9 mouse cellular contexts compared by ENCODE assay signal in the genomic region with DNA sequence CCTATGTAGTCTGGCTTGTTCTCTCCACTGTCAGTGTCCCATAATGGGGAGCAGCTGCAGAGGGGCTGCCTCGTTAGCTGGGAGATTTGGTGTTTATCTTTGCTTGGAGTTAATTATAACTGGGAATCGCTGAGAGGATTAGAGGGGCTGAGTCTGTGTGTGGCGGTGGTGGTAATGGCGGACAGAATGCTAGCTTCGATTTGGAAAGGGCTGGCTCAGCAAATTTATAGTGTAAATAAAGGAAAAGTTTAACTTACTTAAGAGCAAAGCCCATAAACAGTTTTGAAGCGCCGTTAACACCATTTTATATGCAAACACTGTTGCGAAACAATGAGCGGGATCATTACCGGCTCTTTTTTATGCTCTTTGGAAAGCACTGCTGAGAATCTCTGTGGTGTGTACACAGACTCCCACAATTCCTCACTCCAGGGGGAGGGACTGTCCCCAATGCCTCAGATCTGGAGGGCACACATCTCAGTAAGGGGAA.
A peak's percentile ranks its signal among the peaks of the same experiment; 100 is the strongest.
DNase-seq lines count a peak whose midpoint lies in the region; ATAC-seq and TF ChIP-seq lines count a peak whose summit lies in the region.
"Had no signal": no experiment of that assay in that cellular context is flagged by ENCODE, and none has a peak within 500 bp of the region (broad histone marks: within the 10 kb centered on the region; RNA-seq: fewer than 3 reads in every experiment).

No protein-coding gene starts in this region.

- H3K27me3 ChIP-seq in liver, adult 2 months (ENCODE audit: control insufficient read depth, insufficient read depth, low read length) = no peaks in the 10 kb centered on the region
- no peaks in the 10 kb centered on the region for H3K27me3 ChIP-seq in hindbrain, embryonic 13.5 days
- no peaks in the 10 kb centered on the region for H3K27me3 ChIP-seq in lung, embryonic 16.5 days (ENCODE audit: control insufficient read depth, insufficient read depth, low read depth, low read length)
- no peaks in the 10 kb centered on the region for H3K27me3 ChIP-seq in stomach, embryonic 15.5 days (replicated peaks)
- H3K27me3 ChIP-seq: Patski had no signal

- no peaks in the 10 kb centered on the region for H3K79me2 ChIP-seq in liver, adult 2 months (ENCODE audit: control insufficient read depth, insufficient read depth, low read length)

- no peaks in the 10 kb centered on the region for H3K9me3 ChIP-seq in hindbrain, embryonic 13.5 days
- H3K9me3 ChIP-seq in lung, embryonic 16.5 days (ENCODE audit: control insufficient read depth, low read length) = no peaks in the 10 kb centered on the region; the same call in 1 of the 2 replicates
- no peaks in the 10 kb centered on the region for H3K9me3 ChIP-seq in stomach, embryonic 15.5 days

- no peak; the same call in 1 of the 2 replicates for ATAC-seq in hindbrain, embryonic 13.5 days (ENCODE audit: low FRiP score)
- peak; percentile 84 for ATAC-seq in lung, embryonic 16.5 days (ENCODE audit: low read depth)
- ATAC-seq in stomach, embryonic 15.5 days (ENCODE audit: insufficient read depth, low FRiP score, low read depth) = peak; percentile 68
- ATAC-seq: Patski had no signal

- H3K27ac ChIP-seq in liver, adult 2 months (replicated peaks; ENCODE audit: insufficient read depth, low read depth, low read length) = no peak overlapping the region
- peak overlapping the region; percentile 52 for H3K27ac ChIP-seq in hindbrain, embryonic 13.5 days
- peak overlapping the region; percentile 74 for H3K27ac ChIP-seq in lung, embryonic 16.5 days (ENCODE audit: low read length)
- H3K27ac ChIP-seq in stomach, embryonic 15.5 days = peak overlapping the region; percentile 78

- TF ChIP-seq CTCF in liver, adult 2 months (IDR thresholded peaks at IDR 0.05; ENCODE audit: low read depth, low read length) = no peak

- H3K9ac ChIP-seq in liver, adult 2 months (ENCODE audit: low read depth, low read length) = no peak overlapping the region
- no peak overlapping the region for H3K9ac ChIP-seq in hindbrain, embryonic 13.5 days
- H3K9ac ChIP-seq in lung, embryonic 16.5 days (ENCODE audit: low read length) = peak overlapping the region; percentile 34
- H3K9ac ChIP-seq in stomach, embryonic 15.5 days = no peak overlapping the region

- H3K4me2 ChIP-seq in hindbrain, embryonic 13.5 days = peak overlapping the region; percentile 8; the same call in 1 of the 2 replicates
- peak overlapping the region; percentile 44 for H3K4me2 ChIP-seq in lung, embryonic 16.5 days (ENCODE audit: low read depth, low read length)
- peak overlapping the region; percentile 36 for H3K4me2 ChIP-seq in stomach, embryonic 15.5 days

- 20% methylated on average over 10 of the region's 10 CpGs for WGBS in liver, adult 2 months
- WGBS in hindbrain, embryonic 13.5 days = 48% methylated on average over 10 of the region's 10 CpGs
- WGBS in lung, embryonic 16.5 days = 25% methylated on average over 10 of the region's 10 CpGs
- 21% methylated on average over 10 of the region's 10 CpGs for WGBS in stomach, embryonic 15.5 days

- peak; percentile 76 for DNase-seq in liver, adult 2 months (ENCODE audit: extremely low read depth, low read depth, low spot score)
- no peak for DNase-seq in liver
- DNase-seq in spleen, postnatal 10 days (ENCODE audit: low spot score in 2 of 2) = no peak
- no peak for DNase-seq in T-cell, adult 2 months (ENCODE audit: low spot score)
- DNase-seq in right cerebral cortex, postnatal 25 days = no peak

- H3K36me3 ChIP-seq in liver, adult 2 months (ENCODE audit: control insufficient read depth, insufficient read depth, low read length) = no peaks in the 10 kb centered on the region
- no peaks in the 10 kb centered on the region for H3K36me3 ChIP-seq in hindbrain, embryonic 13.5 days
- H3K36me3 ChIP-seq in lung, embryonic 16.5 days (ENCODE audit: control insufficient read depth, insufficient read depth, low read length) = peaks cover 9% of the 10 kb centered on the region
- H3K36me3 ChIP-seq in stomach, embryonic 15.5 days = no peaks in the 10 kb centered on the region

- no peak overlapping the region; the same call in 1 of the 2 replicates for H3K4me3 ChIP-seq in liver, adult 2 months (ENCODE audit: insufficient read depth, low read depth, low read length)
- H3K4me3 ChIP-seq in hindbrain, embryonic 13.5 days = no peak overlapping the region
- H3K4me3 ChIP-seq in lung, embryonic 16.5 days (ENCODE audit: low read length) = peak overlapping the region; percentile 33
- peak overlapping the region; percentile 11 for H3K4me3 ChIP-seq in stomach, embryonic 15.5 days (replicated peaks)

- no peak for TF ChIP-seq POLR2A in liver, adult 2 months (IDR thresholded peaks at IDR 0.05; ENCODE audit: extremely low read depth, insufficient read depth, low read length)

- peaks cover 7% of the 10 kb centered on the region for H3K4me1 ChIP-seq in liver, adult 2 months (ENCODE audit: control insufficient read depth, insufficient read depth, low read length)
- peaks cover 40% of the 10 kb centered on the region for H3K4me1 ChIP-seq in hindbrain, embryonic 13.5 days (replicated peaks)
- peaks cover 7% of the 10 kb centered on the region; the same call in 1 of the 2 replicates for H3K4me1 ChIP-seq in lung, embryonic 16.5 days (replicated peaks; ENCODE audit: control insufficient read depth, insufficient read depth, low read length)
- H3K4me1 ChIP-seq in stomach, embryonic 15.5 days = 0 out of 2 replicates have a peak, but pooled peaks cover 7% of the 10 kb centered on the region

Comparison
In these comparisons a context has a peak if more than half of its experiments do, and no peak if none do; other contexts are left out.
1. H3K4me3 ChIP-seq: peak in lung, embryonic 16.5 days (single experiment) and stomach, embryonic 15.5 days (single experiment); none in liver, adult 2 months (single experiment) and hindbrain, embryonic 13.5 days (single experiment).
2. Peak in every context shown above with its lines, with median percentiles within 50 percentile points of each other: H3K4me2 ChIP-seq.